Mouse (Mus musculus): ENCODE data around the gene Smarcd1. TPM values are rescaled to one million over a fixed set of nuclear protein-coding genes. Genes with fewer than 3 reads are reported as not detected.

Gene Smarcd1
- polyA plus RNA-seq, 1 experiment from 2014 or later, result 7.1 TPM

GRCm38 (mm10) chr15:99715982-99716746 is 14.2 kb downstream of the Smarcd1 start:
- peaks cover 36% of the 10 kb centered on the region for H3K4me1 ChIP-seq (replicated peaks)
- H3K4me2 ChIP-seq, result no peak overlapping the region
- no peaks in the 10 kb centered on the region for H3K9me3 ChIP-seq (replicated peaks)
- no peaks in the 10 kb centered on the region for H3K27me3 ChIP-seq
- peaks cover 37% of the 10 kb centered on the region for H3K36me3 ChIP-seq
- peak overlapping the region; percentile 65 for H3K27ac ChIP-seq
- H3K9ac ChIP-seq, result no peak overlapping the region
- 61% methylated on average over 11 of the region's 11 CpGs for WGBS (ENCODE audit: insufficient replicate concordance)
- ATAC-seq (ENCODE audit: low read depth) (no peak), DNase-seq (no peak)
- H3K4me3 ChIP-seq (replicated peaks), result no peak overlapping the region

- Histone ChIP-seq H3K9ac (no peak overlapping the region), H3K36me3 (peaks cover 30% of the 10 kb centered on the region), H3K27me3 (no peaks in the 10 kb centered on the region), H3K4me3 (replicated peaks) (no peak overlapping the region), H3K4me1 (replicated peaks) (peaks cover 35% of the 10 kb centered on the region), H3K4me2 (no peak overlapping the region), H3K27ac (no peak overlapping the region), H3K9me3 (replicated peaks) (no peaks in the 10 kb centered on the region)
- 80% methylated on average over 12 of the region's 12 CpGs for WGBS (ENCODE audit: insufficient replicate concordance)
- DNase-seq (no peak), ATAC-seq (ENCODE audit: low read depth) (no peak)
These were observed 14.9 kb downstream of the Smarcd1 start for GRCm38 (mm10) chr15:99716814-99717213.

- WGBS (ENCODE audit: insufficient replicate concordance), result 63% methylated on average over 26 of the region's 26 CpGs
- H3K27ac ChIP-seq, result peak within 1 kb of the TSS; percentile 65; the same call in 1 of the 2 replicates
- H3K36me3 ChIP-seq, result peaks cover 22% of the 10 kb centered on the region
- H3K9me3 ChIP-seq (replicated peaks), result no peaks in the 10 kb centered on the region
- no peak within 1 kb of the TSS for H3K9ac ChIP-seq
- H3K4me2 ChIP-seq, result peak within 1 kb of the TSS; percentile 34
- peaks cover 40% of the 10 kb centered on the region for H3K4me1 ChIP-seq (replicated peaks)
- ATAC-seq (ENCODE audit: low read depth) (no peak), DNase-seq (no peak)
- H3K27me3 ChIP-seq, result no peaks in the 10 kb centered on the region
- H3K4me3 ChIP-seq (replicated peaks), result peak within 1 kb of the TSS; percentile 27
These were observed 15.7 kb downstream of the Smarcd1 start, which contains the start of gene Gpd1 for GRCm38 (mm10) chr15:99717386-99718334. TSS of gene Gpd1 (plus strand) at chr15:99717515.

GRCm38 (mm10) chr15:99718461-99719021 is 16.6 kb downstream of the Smarcd1 start:
- WGBS (ENCODE audit: insufficient replicate concordance), result 65% methylated on average over 9 of the region's 9 CpGs
- Histone ChIP-seq H3K9me3 (replicated peaks) (no peaks in the 10 kb centered on the region), H3K27me3 (no peaks in the 10 kb centered on the region), H3K4me2 (peak overlapping the region; percentile 34), H3K4me3 (replicated peaks) (peak overlapping the region; percentile 27; the same call in 1 of the 2 replicates), H3K36me3 (peaks cover 13% of the 10 kb centered on the region), H3K9ac (no peak overlapping the region), H3K27ac (peak overlapping the region; percentile 63), H3K4me1 (replicated peaks) (peaks cover 44% of the 10 kb centered on the region)
- ATAC-seq (ENCODE audit: low read depth) (no peak), DNase-seq (no peak)

GRCm38 (mm10) chr15:99719865-99720264 is 17.9 kb downstream of the Smarcd1 start:
- Histone ChIP-seq H3K27me3 (no peaks in the 10 kb centered on the region; the same call in 1 of the 2 replicates), H3K9ac (no peak overlapping the region), H3K4me2 (no peak overlapping the region), H3K4me1 (replicated peaks) (peaks cover 57% of the 10 kb centered on the region), H3K27ac (no peak overlapping the region), H3K9me3 (replicated peaks) (no peaks in the 10 kb centered on the region), H3K36me3 (peaks cover 6% of the 10 kb centered on the region; the same call in 1 of the 2 replicates), H3K4me3 (replicated peaks) (no peak overlapping the region)
- no peak for DNase-seq
- ATAC-seq (ENCODE audit: low read depth), result no peak
- WGBS (ENCODE audit: insufficient replicate concordance), result 59% methylated on average over 8 of the region's 8 CpGs

- DNase-seq (no peak), ATAC-seq (ENCODE audit: low read depth) (no peak)
- Histone ChIP-seq H3K9ac (no peak overlapping the region; the same call in 1 of the 2 replicates), H3K27me3 (no peaks in the 10 kb centered on the region; the same call in 1 of the 2 replicates), H3K36me3 (peaks cover 6% of the 10 kb centered on the region; the same call in 1 of the 2 replicates), H3K4me2 (no peak overlapping the region), H3K9me3 (replicated peaks) (no peaks in the 10 kb centered on the region), H3K4me3 (replicated peaks) (no peak overlapping the region), H3K27ac (no peak overlapping the region), H3K4me1 (replicated peaks) (peaks cover 52% of the 10 kb centered on the region)
- WGBS (ENCODE audit: insufficient replicate concordance), result 66% methylated on average over 25 of the region's 25 CpGs
These were observed 20.2 kb downstream of the Smarcd1 start for GRCm38 (mm10) chr15:99721921-99722743.

- no peaks in the 10 kb centered on the region for H3K9me3 ChIP-seq (replicated peaks)
- no peak overlapping the region for H3K4me3 ChIP-seq (replicated peaks)
- peaks cover 53% of the 10 kb centered on the region for H3K4me1 ChIP-seq (replicated peaks)
- H3K4me2 ChIP-seq, result peak overlapping the region; percentile 77
- H3K27ac ChIP-seq, result peak overlapping the region; percentile 86
- DNase-seq (no peak), ATAC-seq (ENCODE audit: low read depth) (no peak)
- H3K9ac ChIP-seq, result peak overlapping the region; percentile 26; the same call in 1 of the 2 replicates
- no peaks in the 10 kb centered on the region; the same call in 1 of the 2 replicates for H3K27me3 ChIP-seq
- WGBS (ENCODE audit: insufficient replicate concordance), result 36% methylated on average over 10 of the region's 10 CpGs
- H3K36me3 ChIP-seq, result peaks cover 15% of the 10 kb centered on the region
These were observed 21.2 kb downstream of the Smarcd1 start for GRCm38 (mm10) chr15:99723120-99723514.

GRCm38 (mm10) chr15:99723515-99724291 is 21.8 kb downstream of the Smarcd1 start:
- peaks cover 53% of the 10 kb centered on the region for H3K4me1 ChIP-seq (replicated peaks)
- WGBS (ENCODE audit: insufficient replicate concordance), result 31% methylated on average over 11 of the region's 11 CpGs
- peaks cover 21% of the 10 kb centered on the region for H3K36me3 ChIP-seq
- ATAC-seq (ENCODE audit: low read depth) (no peak), DNase-seq (no peak)
- H3K4me3 ChIP-seq (replicated peaks), result no peak overlapping the region; the same call in 1 of the 2 replicates
- H3K9ac ChIP-seq, result peak overlapping the region; percentile 54; the same call in 1 of the 2 replicates
- H3K4me2 ChIP-seq, result peak overlapping the region; percentile 77
- peak overlapping the region; percentile 86 for H3K27ac ChIP-seq
- no peaks in the 10 kb centered on the region; the same call in 1 of the 2 replicates for H3K27me3 ChIP-seq
- peaks cover 2% of the 10 kb centered on the region; the same call in 1 of the 2 replicates for H3K9me3 ChIP-seq (replicated peaks)

- Histone ChIP-seq H3K9me3 (replicated peaks) (peaks cover 6% of the 10 kb centered on the region; the same call in 1 of the 2 replicates), H3K9ac (peak overlapping the region; percentile 54), H3K4me1 (replicated peaks) (peaks cover 51% of the 10 kb centered on the region), H3K4me2 (peak overlapping the region; percentile 77), H3K4me3 (replicated peaks) (peak overlapping the region; percentile 83), H3K27me3 (no peaks in the 10 kb centered on the region; the same call in 1 of the 2 replicates), H3K27ac (peak overlapping the region; percentile 86), H3K36me3 (peaks cover 28% of the 10 kb centered on the region)
- WGBS (ENCODE audit: insufficient replicate concordance), result 13% methylated on average over 16 of the region's 16 CpGs
- DNase-seq, result peak; percentile 47
- ATAC-seq (ENCODE audit: low read depth), result no peak
These were observed 22.5 kb downstream of the Smarcd1 start for GRCm38 (mm10) chr15:99724292-99725021.

All from liver, embryonic 13.5 days (tissue).